Mouse (Mus musculus): ENCODE data around the gene Zbtb34. TPM values are rescaled to one million over a fixed set of nuclear protein-coding genes. Genes with fewer than 3 reads are reported as not detected.
A peak's percentile ranks its signal among the peaks of the same experiment; 100 is the strongest.

Zbtb34 gene
- polyA plus RNA-seq, 1 experiment from 2014 or later, result 4.5 TPM

GRCm38 (mm10) chr2:33456242-33456641 lies 25.1 kb upstream of the Zbtb34 start:
- 92% methylated on average over 5 of the region's 5 CpGs for WGBS
- no peaks in the 10 kb centered on the region for H3K27me3 ChIP-seq (replicated peaks)
- no peak for ATAC-seq
- H3K9me3 ChIP-seq, result no peaks in the 10 kb centered on the region
- H3K4me2 ChIP-seq (replicated peaks), result no peak overlapping the region
- peaks cover 26% of the 10 kb centered on the region for H3K36me3 ChIP-seq
- H3K9ac ChIP-seq, result no peak overlapping the region
- no peak overlapping the region for H3K27ac ChIP-seq
- H3K4me3 ChIP-seq (replicated peaks), result no peak overlapping the region
- H3K4me1 ChIP-seq (replicated peaks), result 0 out of 2 replicates have a peak, but pooled peaks cover 3% of the 10 kb centered on the region

DNA sequence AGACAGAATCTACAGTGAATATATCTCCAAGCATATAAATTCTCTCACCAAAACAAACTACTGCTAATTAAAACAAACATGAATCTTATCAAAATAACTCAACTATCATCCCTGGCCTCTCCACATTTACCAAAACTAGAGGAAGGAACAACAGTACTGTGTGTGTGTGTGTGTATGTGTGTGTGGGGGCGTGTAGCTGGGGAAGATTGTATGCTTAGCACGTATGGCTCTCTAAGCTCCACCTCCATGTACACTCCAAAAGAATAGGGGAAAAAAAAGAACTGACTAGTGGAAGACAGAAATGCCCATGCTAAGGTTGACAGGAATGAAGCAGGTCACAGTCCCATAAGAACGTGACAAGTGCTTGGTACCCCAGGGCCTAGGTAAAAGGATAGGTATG lies 24.2 kb upstream of the Zbtb34 start:
- Histone ChIP-seq H3K27ac (no peak overlapping the region), H3K9ac (no peak overlapping the region), H3K27me3 (replicated peaks) (no peaks in the 10 kb centered on the region), H3K4me1 (replicated peaks) (0 out of 2 replicates have a peak, but pooled peaks cover 3% of the 10 kb centered on the region), H3K9me3 (no peaks in the 10 kb centered on the region), H3K36me3 (peaks cover 26% of the 10 kb centered on the region), H3K4me3 (replicated peaks) (no peak overlapping the region), H3K4me2 (replicated peaks) (no peak overlapping the region)
- WGBS, result 75% methylated on average over 3 of the region's 3 CpGs
- no peak for ATAC-seq

DNA sequence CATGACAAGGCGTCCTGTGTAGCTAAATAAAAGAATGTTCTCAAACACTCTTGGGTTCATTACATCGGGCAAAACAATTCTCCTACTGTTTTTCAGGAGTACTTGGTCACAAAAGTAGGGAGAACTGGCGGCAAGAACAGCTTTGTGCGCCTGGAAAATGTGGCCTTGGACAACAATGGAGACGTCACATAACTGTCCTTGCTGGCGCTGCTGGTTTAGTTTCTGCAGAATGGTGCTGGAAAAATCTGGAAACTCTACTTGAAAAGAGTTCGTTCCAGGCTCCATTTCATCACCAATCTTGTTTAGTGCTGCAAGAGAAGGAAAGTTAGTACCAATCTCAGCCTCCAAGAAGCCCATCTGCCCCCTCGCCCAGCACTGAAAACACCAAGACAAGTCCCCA lies 23.7 kb upstream of the Zbtb34 start:
- H3K4me2 ChIP-seq (replicated peaks), result no peak overlapping the region
- no peak overlapping the region for H3K4me3 ChIP-seq (replicated peaks)
- no peak for ATAC-seq
- no peaks in the 10 kb centered on the region for H3K9me3 ChIP-seq
- no peak overlapping the region for H3K27ac ChIP-seq
- WGBS, result 84% methylated on average over 8 of the region's 8 CpGs
- H3K4me1 ChIP-seq (replicated peaks), result 0 out of 2 replicates have a peak, but pooled peaks cover 3% of the 10 kb centered on the region
- no peaks in the 10 kb centered on the region for H3K27me3 ChIP-seq (replicated peaks)
- no peak overlapping the region for H3K9ac ChIP-seq
- H3K36me3 ChIP-seq, result peaks cover 23% of the 10 kb centered on the region

DNA sequence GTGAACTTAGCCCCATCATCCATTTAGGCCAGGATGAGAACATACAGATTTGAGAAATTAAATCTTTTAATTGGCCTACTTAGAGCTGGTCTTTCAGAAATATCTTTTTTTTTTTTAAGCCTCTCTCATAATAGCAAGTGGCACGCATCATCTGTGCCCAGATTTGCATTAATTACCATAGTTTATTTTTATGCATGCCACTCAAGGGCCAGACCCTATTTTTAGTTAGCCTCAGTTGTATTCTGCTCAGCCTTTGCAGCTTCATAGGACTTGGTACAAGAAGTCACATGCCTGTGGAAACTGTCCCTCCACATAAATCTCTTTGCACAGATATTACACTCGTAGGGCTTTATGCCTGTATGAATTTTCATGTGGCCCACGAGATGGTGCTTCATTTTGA lies 22.4 kb upstream of the Zbtb34 start:
- Histone ChIP-seq H3K27ac (no peak overlapping the region), H3K27me3 (replicated peaks) (no peaks in the 10 kb centered on the region), H3K36me3 (peaks cover 23% of the 10 kb centered on the region), H3K4me2 (replicated peaks) (no peak overlapping the region), H3K4me3 (replicated peaks) (no peak overlapping the region), H3K4me1 (replicated peaks) (0 out of 2 replicates have a peak, but pooled peaks cover 3% of the 10 kb centered on the region), H3K9ac (no peak overlapping the region), H3K9me3 (no peaks in the 10 kb centered on the region)
- WGBS, result 91% methylated on average over 3 of the region's 3 CpGs
- ATAC-seq, result no peak

DNA sequence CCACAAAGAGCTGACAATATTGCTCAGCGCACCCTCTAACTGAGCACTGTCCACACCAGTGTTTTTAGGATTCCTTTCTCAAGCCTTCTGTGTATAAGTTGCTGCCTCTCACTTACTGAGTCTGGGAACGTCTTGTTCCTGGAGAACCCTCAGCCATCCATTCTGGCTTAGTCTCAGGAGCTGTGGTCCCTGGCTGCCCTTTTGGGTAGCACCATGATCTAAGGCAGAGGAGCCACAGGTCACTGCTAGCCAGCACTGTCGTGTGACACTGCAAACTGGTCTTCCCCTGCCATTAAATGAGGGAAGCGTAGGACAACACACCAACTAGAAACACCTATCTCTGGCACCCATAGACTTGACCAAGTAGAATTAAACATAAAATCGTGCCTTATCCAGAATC lies 21.6 kb upstream of the Zbtb34 start:
- Histone ChIP-seq H3K27me3 (replicated peaks) (no peaks in the 10 kb centered on the region), H3K4me1 (replicated peaks) (0 out of 2 replicates have a peak, but pooled peaks cover 3% of the 10 kb centered on the region), H3K36me3 (peaks cover 23% of the 10 kb centered on the region), H3K9ac (no peak overlapping the region), H3K4me2 (replicated peaks) (no peak overlapping the region), H3K9me3 (no peaks in the 10 kb centered on the region), H3K4me3 (replicated peaks) (no peak overlapping the region), H3K27ac (no peak overlapping the region)
- no peak for ATAC-seq
- WGBS, result 88% methylated on average over 5 of the region's 5 CpGs

DNA sequence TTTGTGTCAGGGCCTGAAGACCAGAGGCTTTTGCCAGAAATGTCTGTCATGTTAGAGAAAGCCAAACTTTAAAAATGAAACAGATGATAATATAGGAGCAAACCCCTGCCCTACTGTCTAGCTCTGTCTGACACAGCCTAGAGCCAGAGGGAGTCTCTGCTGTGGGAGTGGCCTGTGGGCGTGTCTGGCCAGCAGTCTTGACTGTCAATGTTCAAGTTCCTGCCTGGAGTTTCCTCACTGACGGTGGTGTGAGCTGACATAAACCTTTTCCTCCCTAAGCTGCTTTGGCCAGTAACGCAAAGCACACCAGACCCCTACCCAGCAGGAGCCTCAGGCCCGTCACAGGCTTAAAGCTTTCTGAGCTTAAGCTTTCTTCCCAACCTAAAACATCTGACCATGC lies 21.0 kb upstream of the Zbtb34 start:
- Histone ChIP-seq H3K4me2 (replicated peaks) (no peak overlapping the region), H3K27me3 (replicated peaks) (no peaks in the 10 kb centered on the region), H3K4me3 (replicated peaks) (no peak overlapping the region), H3K9me3 (no peaks in the 10 kb centered on the region), H3K27ac (no peak overlapping the region), H3K4me1 (replicated peaks) (0 out of 2 replicates have a peak, but pooled peaks cover 3% of the 10 kb centered on the region), H3K9ac (no peak overlapping the region), H3K36me3 (peaks cover 23% of the 10 kb centered on the region)
- 34% methylated on average over 4 of the region's 4 CpGs for WGBS
- ATAC-seq, result peak; percentile 72

GRCm38 (mm10) chr2:33451038-33451978 lies 20.2 kb upstream of the Zbtb34 start:
- Histone ChIP-seq H3K36me3 (peaks cover 23% of the 10 kb centered on the region), H3K27me3 (replicated peaks) (no peaks in the 10 kb centered on the region), H3K4me3 (replicated peaks) (no peak overlapping the region), H3K27ac (no peak overlapping the region), H3K9ac (no peak overlapping the region), H3K4me2 (replicated peaks) (no peak overlapping the region), H3K4me1 (replicated peaks) (0 out of 2 replicates have a peak, but pooled peaks cover 3% of the 10 kb centered on the region), H3K9me3 (no peaks in the 10 kb centered on the region)
- no peak; the same call in 1 of the 2 replicates for ATAC-seq
- 80% methylated on average over 11 of the region's 11 CpGs for WGBS

DNA sequence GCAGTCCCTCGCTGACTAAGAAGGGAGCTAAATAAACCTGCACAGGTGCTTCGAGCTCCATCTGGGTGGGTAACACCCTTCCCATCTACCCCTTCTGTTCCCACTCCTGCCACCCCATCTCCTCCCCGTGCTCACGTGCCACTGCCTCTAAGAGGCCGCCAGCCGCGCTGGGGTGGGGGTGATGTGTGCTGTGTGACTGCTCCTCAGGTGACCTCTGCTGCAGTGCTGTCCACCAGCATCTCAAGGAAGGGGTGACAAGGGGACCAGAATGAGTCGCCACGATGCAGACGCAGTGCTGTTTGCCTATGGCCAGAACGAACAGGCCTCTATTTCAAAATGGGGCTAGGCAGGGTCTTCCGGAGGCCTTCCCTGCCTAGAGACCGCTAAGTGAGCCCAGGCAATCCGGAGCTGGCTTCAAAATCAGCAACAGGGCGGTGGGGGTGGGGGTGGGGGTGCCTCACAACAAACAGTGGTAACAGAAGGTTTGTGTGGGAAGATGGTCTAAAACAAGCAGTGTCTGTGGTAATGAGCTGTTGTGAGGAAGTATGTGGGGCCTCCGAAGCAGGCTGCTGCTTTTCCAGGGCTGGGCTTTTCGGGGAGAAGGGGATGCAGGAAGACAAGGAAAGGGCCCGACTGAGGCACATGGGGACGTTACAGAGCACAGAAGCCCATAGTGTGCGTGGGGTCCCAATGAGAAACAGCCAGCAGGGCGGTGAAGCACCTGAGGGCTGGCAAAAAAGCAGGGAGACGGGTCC lies 18.2 kb upstream of the Zbtb34 start:
- Histone ChIP-seq H3K9me3 (no peaks in the 10 kb centered on the region), H3K9ac (no peak overlapping the region), H3K36me3 (peaks cover 17% of the 10 kb centered on the region), H3K4me3 (replicated peaks) (no peak overlapping the region), H3K27ac (no peak overlapping the region), H3K4me2 (replicated peaks) (no peak overlapping the region), H3K4me1 (replicated peaks) (0 out of 2 replicates have a peak, but pooled peaks cover 3% of the 10 kb centered on the region), H3K27me3 (replicated peaks) (no peaks in the 10 kb centered on the region)
- WGBS, result 89% methylated on average over 22 of the region's 22 CpGs
- ATAC-seq, result no peak

- Histone ChIP-seq H3K27me3 (replicated peaks) (no peaks in the 10 kb centered on the region), H3K4me2 (replicated peaks) (no peak overlapping the region), H3K9me3 (no peaks in the 10 kb centered on the region), H3K36me3 (no peaks in the 10 kb centered on the region), H3K4me1 (replicated peaks) (no peaks in the 10 kb centered on the region), H3K4me3 (replicated peaks) (no peak overlapping the region), H3K9ac (no peak overlapping the region), H3K27ac (no peak overlapping the region)
- WGBS, result 33% methylated on average over 1 of the region's 1 CpGs
- ATAC-seq, result peak; percentile 35; the same call in 1 of the 2 replicates
Measured at GRCm38 (mm10) chr2:33446796-33447195, 15.7 kb upstream of the Zbtb34 start.

- Histone ChIP-seq H3K4me2 (replicated peaks) (no peak overlapping the region), H3K4me3 (replicated peaks) (no peak overlapping the region), H3K27me3 (replicated peaks) (no peaks in the 10 kb centered on the region), H3K9ac (no peak overlapping the region), H3K27ac (no peak overlapping the region), H3K4me1 (replicated peaks) (no peaks in the 10 kb centered on the region), H3K9me3 (no peaks in the 10 kb centered on the region), H3K36me3 (no peaks in the 10 kb centered on the region)
- no peak for ATAC-seq
- 80% methylated on average over 5 of the region's 5 CpGs for WGBS
Measured at GRCm38 (mm10) chr2:33445741-33446140, 14.6 kb upstream of the Zbtb34 start.

- no peak for ATAC-seq
- no peaks in the 10 kb centered on the region for H3K27me3 ChIP-seq (replicated peaks)
- H3K36me3 ChIP-seq, result no peaks in the 10 kb centered on the region
- no peaks in the 10 kb centered on the region for H3K4me1 ChIP-seq (replicated peaks)
- H3K9me3 ChIP-seq, result no peaks in the 10 kb centered on the region
- H3K4me2 ChIP-seq (replicated peaks), result no peak overlapping the region
- H3K4me3 ChIP-seq (replicated peaks), result no peak overlapping the region
- no peak overlapping the region for H3K27ac ChIP-seq
- H3K9ac ChIP-seq, result no peak overlapping the region
Measured at GRCm38 (mm10) chr2:33444862-33445261, 13.7 kb upstream of the Zbtb34 start.

- Histone ChIP-seq H3K4me2 (replicated peaks) (no peak overlapping the region), H3K36me3 (no peaks in the 10 kb centered on the region), H3K9me3 (no peaks in the 10 kb centered on the region), H3K27ac (no peak overlapping the region), H3K4me1 (replicated peaks) (0 out of 2 replicates have a peak, but pooled peaks cover 3% of the 10 kb centered on the region), H3K9ac (no peak overlapping the region), H3K4me3 (replicated peaks) (no peak overlapping the region), H3K27me3 (replicated peaks) (no peaks in the 10 kb centered on the region)
- WGBS, result 38% methylated on average over 5 of the region's 5 CpGs
- ATAC-seq, result peak; percentile 46; the same call in 1 of the 2 replicates
Measured at GRCm38 (mm10) chr2:33444358-33444757, 13.2 kb upstream of the Zbtb34 start.

Measured in intestine, embryonic 15.5 days (tissue).